Mouse (Mus musculus) hindbrain, embryonic 11.5 days (tissue): ENCODE measurements around the gene Abcd3. TPM values are rescaled to one million over a fixed set of nuclear protein-coding genes. Genes with fewer than 3 reads are reported as not detected.

Experiments
- ATAC-seq: fragments of 200-750 bp; cut with Nextera tagmentation; 2 replicates; pipeline ENCODE4 v1.8.0; 2017; ENCODE audit warnings: mild to moderate bottlenecking, moderate TSS enrichment, moderate library complexity; ENCODE audit not compliant: low FRiP score
- DNase-seq: peaks from one replicate; pipeline ENCODE4 v3.0.0-alpha.2; 2015; ENCODE audit warnings: low spot score
- H3K27ac ChIP-seq: fragments of 300-500 bp; sonication (generic); 2 replicates; pipeline ENCODE4 v1.5.1; 2014; ENCODE audit warnings: mild to moderate bottlenecking, low read depth, low read length
- H3K27me3 ChIP-seq: fragments of 300-500 bp; sonication (generic); 2 replicates; pipeline ENCODE4 v1.6.1; 2014; ENCODE audit warnings: mild to moderate bottlenecking, low read length, moderate library complexity, mixed read lengths; ENCODE audit not compliant: control insufficient read depth, insufficient read depth
- H3K36me3 ChIP-seq: fragments of 300-500 bp; sonication (generic); 2 replicates; pipeline ENCODE4 v1.6.1; 2014; ENCODE audit warnings: mild to moderate bottlenecking, low read length, moderate library complexity, mixed read lengths; ENCODE audit not compliant: control insufficient read depth, insufficient read depth
- H3K4me1 ChIP-seq: fragments of 300-500 bp; sonication (generic); replicated peaks from 2 replicates; pipeline ENCODE4 v1.6.1; 2014; ENCODE audit warnings: low read length, mixed read lengths; ENCODE audit not compliant: control insufficient read depth, insufficient read depth
- H3K4me2 ChIP-seq: fragments of 300-500 bp; sonication (generic); replicated peaks from 2 replicates; pipeline ENCODE4 v1.6.1; 2014; ENCODE audit warnings: mild to moderate bottlenecking, low read depth, low read length
- H3K4me3 ChIP-seq: fragments of 300-500 bp; sonication (generic); 2 replicates; pipeline ENCODE4 v1.5.1; 2014; ENCODE audit warnings: low read depth, low read length
- H3K9ac ChIP-seq: fragments of 300-500 bp; sonication (generic); 2 replicates; pipeline ENCODE4 v1.6.1; 2014; ENCODE audit warnings: low read depth, low read length
- H3K9me3 ChIP-seq: fragments of 300-500 bp; sonication (generic); 2 replicates; pipeline ENCODE4 v1.6.1; 2016; ENCODE audit warnings: low read length; ENCODE audit not compliant: control insufficient read depth
- WGBS: fragments of 180-500 bp; shearing (Covaris S2); extraction: QIAGEN DNeasy Blood & Tissue Kit; methylation state at CpG from one replicate; pipeline ENCODE4 v1.1.7; 2014; 5-methylcytosine and 5-hydroxymethylcytosine counted together
- polyA plus RNA-seq: library from polyadenylated mRNA; unstranded; fragments of >200 nt; fragmentation: Nextera tagmentation; extraction: Ambion mirVana; gene quantifications from 2 replicates; pipeline ENCODE4 v1.2.1, GENCODE M21; 2014

Abcd3 gene
- polyA plus RNA-seq, 1 experiment from 2014 or later = 62.6 TPM

DNA sequence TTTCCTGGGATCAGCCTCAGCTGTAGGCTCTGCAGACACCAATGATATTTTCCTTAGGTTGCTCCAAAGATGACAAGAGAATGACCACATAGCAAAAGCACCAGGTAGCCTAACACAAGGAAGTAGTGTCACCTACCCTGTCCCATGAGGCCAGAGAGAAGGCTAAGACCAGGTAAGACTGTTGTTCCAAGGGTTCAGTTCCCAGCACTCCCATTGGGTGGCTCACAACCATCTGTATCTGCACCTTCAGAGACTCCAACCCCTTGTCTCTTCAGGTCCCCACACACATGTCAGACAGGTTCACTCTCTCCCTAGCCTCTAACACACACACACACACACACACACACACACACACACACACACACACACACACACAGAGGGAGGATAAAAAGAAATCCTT is 99.8 kb downstream of the Abcd3 start:
- H3K27ac ChIP-seq = no peak overlapping the region
- H3K36me3 ChIP-seq = no peaks in the 10 kb centered on the region
- no peaks in the 10 kb centered on the region for H3K9me3 ChIP-seq
- H3K4me3 ChIP-seq = no peak overlapping the region
- no peak for DNase-seq
- no peak overlapping the region for H3K9ac ChIP-seq
- no peaks in the 10 kb centered on the region for H3K27me3 ChIP-seq
- no peaks in the 10 kb centered on the region for H3K4me1 ChIP-seq
- no peak overlapping the region for H3K4me2 ChIP-seq
- no peak for ATAC-seq

DNA sequence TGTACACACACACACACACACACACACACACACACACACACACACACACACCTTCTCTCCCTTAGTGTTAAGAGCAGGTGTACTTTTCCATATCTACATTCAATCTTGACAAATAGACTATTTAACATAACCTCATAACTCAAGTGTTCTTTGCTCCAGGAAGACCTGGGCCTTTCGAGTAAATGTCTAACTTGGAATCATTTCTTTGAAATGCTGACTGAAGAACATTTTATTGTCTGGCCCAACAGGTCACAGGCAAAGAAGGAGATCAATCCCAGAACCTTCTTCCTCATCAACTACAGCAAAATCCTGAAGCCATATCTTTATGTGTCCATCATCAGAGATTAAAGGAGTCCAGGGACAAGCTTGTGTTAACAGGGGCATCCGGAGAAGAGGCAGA is 100.6 kb downstream of the Abcd3 start:
- H3K36me3 ChIP-seq = no peaks in the 10 kb centered on the region
- no peak overlapping the region for H3K4me2 ChIP-seq
- DNase-seq = no peak
- no peak for ATAC-seq
- no peak overlapping the region for H3K27ac ChIP-seq
- H3K4me1 ChIP-seq = no peaks in the 10 kb centered on the region
- no peaks in the 10 kb centered on the region for H3K9me3 ChIP-seq
- H3K9ac ChIP-seq = no peak overlapping the region
- no peaks in the 10 kb centered on the region for H3K27me3 ChIP-seq
- 91% methylated on average over 2 of the region's 2 CpGs for WGBS
- no peak overlapping the region for H3K4me3 ChIP-seq

DNA sequence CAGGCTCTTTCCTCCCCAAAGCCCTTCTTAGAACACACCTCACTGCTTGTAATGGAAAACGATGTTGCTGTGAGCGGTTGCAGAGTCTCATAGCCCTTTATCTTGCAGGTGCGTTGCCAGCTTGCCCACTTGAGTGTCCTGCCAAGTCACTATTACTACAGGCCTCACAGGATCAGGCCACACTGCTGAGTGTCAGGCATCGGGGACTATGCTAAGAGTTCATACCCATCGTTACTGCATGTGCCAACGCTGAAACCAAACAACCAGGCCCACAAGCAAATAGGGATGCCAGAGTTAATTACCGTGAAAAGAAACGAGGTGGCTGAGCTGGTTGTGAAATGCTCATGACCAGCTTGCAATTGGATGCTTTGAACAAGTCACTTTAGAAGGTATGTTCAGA is 101.3 kb downstream of the Abcd3 start:
- ATAC-seq = no peak
- no peaks in the 10 kb centered on the region for H3K27me3 ChIP-seq
- no peaks in the 10 kb centered on the region for H3K36me3 ChIP-seq
- no peak overlapping the region for H3K9ac ChIP-seq
- no peak overlapping the region for H3K4me3 ChIP-seq
- no peak overlapping the region for H3K27ac ChIP-seq
- DNase-seq = no peak
- no peak overlapping the region for H3K4me2 ChIP-seq
- no peaks in the 10 kb centered on the region for H3K9me3 ChIP-seq
- no peaks in the 10 kb centered on the region for H3K4me1 ChIP-seq
- 82% methylated on average over 8 of the region's 8 CpGs for WGBS

DNA sequence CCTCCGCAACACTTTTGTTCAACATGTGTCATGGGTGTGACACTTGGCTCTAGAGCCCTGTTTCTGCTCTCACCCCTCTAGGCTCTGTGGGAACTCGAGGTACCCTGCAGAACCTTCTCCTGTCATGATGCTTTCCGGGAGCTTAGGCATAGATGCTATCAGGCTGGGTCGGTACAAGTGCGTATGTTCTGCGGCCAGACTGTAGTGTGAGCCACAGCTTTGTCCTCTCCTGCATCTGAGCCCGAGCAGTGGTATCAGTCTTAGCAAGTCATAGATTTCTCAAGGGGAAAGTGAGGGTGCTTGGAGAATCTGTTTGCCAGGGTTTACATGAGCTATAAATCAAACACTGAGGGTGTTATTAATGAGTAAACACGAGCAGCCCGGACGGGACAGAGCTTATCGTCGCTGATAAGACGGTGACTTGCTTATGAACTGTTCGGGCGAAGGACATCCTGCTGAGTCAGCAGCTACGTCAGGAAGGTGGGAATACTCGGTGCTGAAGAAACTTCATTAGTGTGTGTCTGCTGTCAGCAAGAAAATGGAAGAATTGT is 101.9 kb downstream of the Abcd3 start:
- no peak for ATAC-seq
- H3K9me3 ChIP-seq = no peaks in the 10 kb centered on the region

DNA sequence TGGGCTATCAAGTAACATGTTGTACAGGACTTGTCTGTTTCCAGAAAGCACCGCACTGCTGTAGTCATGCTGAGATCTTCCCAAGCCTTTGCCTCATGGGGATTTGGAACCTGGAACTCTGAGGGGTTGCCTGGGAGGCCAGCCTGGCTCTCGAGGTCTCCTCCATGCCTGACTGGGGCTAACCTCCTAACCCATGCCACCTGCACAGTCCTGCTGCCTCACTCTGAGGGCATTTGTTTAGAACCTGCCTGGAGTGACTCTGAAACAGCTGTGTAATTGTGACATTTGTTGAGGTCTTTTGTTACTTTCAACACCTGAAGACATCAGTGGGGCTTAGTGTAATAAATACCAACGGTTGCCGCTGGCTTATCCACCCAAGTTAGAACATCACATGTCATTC is 102.9 kb downstream of the Abcd3 start:
- no peak overlapping the region for H3K27ac ChIP-seq
- no peak overlapping the region for H3K9ac ChIP-seq
- no peaks in the 10 kb centered on the region for H3K4me1 ChIP-seq
- no peak overlapping the region for H3K4me2 ChIP-seq
- no peak overlapping the region for H3K4me3 ChIP-seq
- H3K27me3 ChIP-seq = no peaks in the 10 kb centered on the region
- DNase-seq = no peak
- no peaks in the 10 kb centered on the region for H3K9me3 ChIP-seq
- 72% methylated on average over 4 of the region's 4 CpGs for WGBS
- no peaks in the 10 kb centered on the region for H3K36me3 ChIP-seq
- no peak for ATAC-seq

More for the DNA sequence above, 101.9 kb downstream of the Abcd3 start:
- H3K27ac ChIP-seq = no peak overlapping the region
- WGBS = 81% methylated on average over 17 of the region's 17 CpGs
- no peak overlapping the region for H3K4me2 ChIP-seq
- DNase-seq = no peak
- H3K27me3 ChIP-seq = no peaks in the 10 kb centered on the region
- no peaks in the 10 kb centered on the region for H3K4me1 ChIP-seq
- no peak overlapping the region for H3K4me3 ChIP-seq
- H3K9ac ChIP-seq = no peak overlapping the region
- H3K36me3 ChIP-seq = no peaks in the 10 kb centered on the region

DNA sequence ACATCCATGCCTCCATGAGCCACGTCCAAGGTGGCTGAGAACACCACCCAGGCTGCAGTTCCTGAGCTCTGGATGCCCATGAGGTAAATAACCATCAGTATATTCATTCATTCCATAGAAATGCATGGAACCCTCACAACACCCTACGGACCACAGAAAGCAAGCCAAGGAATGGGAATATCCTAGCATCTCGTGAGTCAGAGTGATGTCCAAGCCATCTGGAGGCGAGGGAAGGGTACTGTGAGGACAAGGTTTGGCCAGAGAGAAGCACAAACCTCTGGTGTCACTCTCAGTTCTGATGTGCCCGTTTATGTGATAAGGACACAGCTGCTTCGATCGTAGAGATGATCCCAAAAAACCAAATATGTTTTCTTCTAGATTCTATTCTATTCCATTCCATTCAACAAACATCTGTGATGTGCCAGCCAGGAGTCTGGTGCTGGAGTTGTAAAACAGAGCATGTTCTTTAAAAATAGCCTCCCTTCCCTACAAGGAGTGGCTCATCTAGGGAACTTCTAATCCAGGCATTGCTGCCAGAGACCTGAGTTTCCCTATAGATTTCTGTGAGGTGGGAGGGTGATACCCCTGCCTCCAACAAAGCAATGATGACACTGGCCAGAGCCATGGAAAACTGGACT is 104.1 kb downstream of the Abcd3 start:
- ATAC-seq = no peak
- Histone ChIP-seq H3K27ac (no peak overlapping the region), H3K9ac (no peak overlapping the region), H3K27me3 (no peaks in the 10 kb centered on the region), H3K4me1 (no peaks in the 10 kb centered on the region), H3K36me3 (no peaks in the 10 kb centered on the region), H3K9me3 (no peaks in the 10 kb centered on the region), H3K4me3 (no peak overlapping the region), H3K4me2 (no peak overlapping the region)
- DNase-seq = no peak
- 90% methylated on average over 7 of the region's 7 CpGs for WGBS

Other genes starting within 250 kb of the Abcd3 start
- gene 4930432M17Rik, start 144.5 kb downstream of the Abcd3 start, polyA plus RNA-seq = not detected in 2 replicates
- 11.7 and 13.6 TPM in 2 replicates for gene F3, start 91.8 kb downstream of the Abcd3 start, polyA plus RNA-seq
- gene Arhgap29, start 137.2 kb upstream of the Abcd3 start, polyA plus RNA-seq = 36.1 and 38.8 TPM in 2 replicates
- 1.4 and 2.1 TPM in 2 replicates for gene Abca4, start 229.1 kb upstream of the Abcd3 start, polyA plus RNA-seq